Mouse (Mus musculus) MEL (cell line): ENCODE results near the gene Rgs6. TPM values are rescaled to one million over a fixed set of nuclear protein-coding genes. Genes with fewer than 3 reads are reported as not detected.

ENCODE experiments used
- DNase-seq: peaks from one replicate; pipeline ENCODE4 v3.0.0; 2011; ENCODE audit warnings: low read depth, low spot score
- H3K27ac ChIP-seq: 2 replicates; pipeline ENCODE4 v1.5.1; 2012; ENCODE audit warnings: low read depth, mild to moderate bottlenecking, control low read depth, low read length, moderate library complexity; ENCODE audit not compliant: control insufficient read depth
- H3K27me3 ChIP-seq, 2 experiments: fragments of 150-350 bp in 1 of 2; sonication (generic) in 1 of 2; 2 replicates each; pipeline ENCODE4 v1.6.1; 2012; ENCODE audit warnings: low read length in 2 of 2, mild to moderate bottlenecking in 2 of 2, improper control_type of control experiment in 1 of 2, moderate library complexity in 1 of 2; ENCODE audit not compliant: insufficient read depth in 2 of 2, control insufficient read depth in 1 of 2
- H3K36me3 ChIP-seq, 2 experiments: 2 replicates each; pipeline ENCODE4 v1.6.1; 2012 to 2014; ENCODE audit warnings: low read length in 2 of 2, improper control_type of control experiment in 1 of 2, inconsistent platforms in 1 of 2, mild to moderate bottlenecking in 1 of 2; ENCODE audit not compliant: insufficient read depth in 2 of 2, control insufficient read depth in 1 of 2
- H3K4me1 ChIP-seq, 2 experiments: fragments of 150-350 bp in 1 of 2; sonication (generic) in 1 of 2; 2 replicates each; pipeline ENCODE4 v1.6.1; 2012; ENCODE audit warnings: low read length in 2 of 2, improper control_type of control experiment in 1 of 2, mild to moderate bottlenecking in 1 of 2; ENCODE audit not compliant: insufficient read depth in 2 of 2, control insufficient read depth in 1 of 2
- H3K4me3 ChIP-seq, 2 experiments: fragments of 150-350 bp in 1 of 2; sonication (generic) in 1 of 2; 2 replicates each; pipeline ENCODE4 v1.5.1; 2012; ENCODE audit warnings: low read depth in 2 of 2, low read length in 2 of 2, mild to moderate bottlenecking in 2 of 2, moderate library complexity in 2 of 2, control low read depth in 1 of 2, improper control_type of control experiment in 1 of 2; ENCODE audit not compliant: control insufficient read depth in 1 of 2, insufficient read depth in 1 of 2
- H3K79me2 ChIP-seq: 2 replicates; pipeline ENCODE4 v1.6.1; 2012; ENCODE audit warnings: mild to moderate bottlenecking, low read length, moderate library complexity; ENCODE audit not compliant: control insufficient read depth, poor library complexity, insufficient read depth
- H3K9ac ChIP-seq: 2 replicates; pipeline ENCODE4 v1.6.1; 2012; ENCODE audit warnings: low read depth, mild to moderate bottlenecking, control low read depth, low read length, moderate library complexity; ENCODE audit not compliant: control insufficient read depth, poor library complexity, severe bottlenecking
- H3K9me3 ChIP-seq: fragments of 150-350 bp; sonication (generic); replicated peaks from 2 replicates; pipeline ENCODE4 v1.6.1; 2012; ENCODE audit warnings: mild to moderate bottlenecking, low read length, improper control_type of control experiment, moderate library complexity; ENCODE audit not compliant: insufficient read depth
- CTCF ChIP-seq, 3 experiments: IDR thresholded peaks in 2 of 3; conservative IDR thresholded peaks in 1 of 3; 2 replicates each; pipeline ENCODE4 v1.5.1; 2011 to 2012; ENCODE audit warnings: low read length in 3 of 3, low read depth in 2 of 3, mild to moderate bottlenecking in 2 of 3, improper control_type of control experiment in 1 of 3, inconsistent platforms in 1 of 3, mixed read lengths in 1 of 3, moderate library complexity in 1 of 3; ENCODE audit not compliant: control insufficient read depth in 1 of 3, insufficient read depth in 1 of 3, poor library complexity in 1 of 3, severe bottlenecking in 1 of 3
- E2F4 ChIP-seq: IDR thresholded peaks from 2 replicates; pipeline ENCODE4 v1.6.1; 2011; ENCODE audit warnings: low read depth, low read length, improper control_type of control experiment, borderline replicate concordance
- ELF1 ChIP-seq: IDR thresholded peaks from 2 replicates; pipeline ENCODE4 v1.6.1; 2014; ENCODE audit warnings: low read depth, mild to moderate bottlenecking, inconsistent platforms, low read length, improper control_type of control experiment, moderate library complexity
- EP300 ChIP-seq, 2 experiments: IDR thresholded peaks; 2 replicates each; pipeline ENCODE4 v1.6.1; 2011; ENCODE audit warnings: improper control_type of control experiment in 2 of 2, low read length in 2 of 2, low read depth in 1 of 2, mild to moderate bottlenecking in 1 of 2
- ETS1 ChIP-seq: IDR thresholded peaks from 2 replicates; pipeline ENCODE4 v1.6.1; 2012; ENCODE audit warnings: low read depth, mild to moderate bottlenecking, inconsistent platforms, low read length, improper control_type of control experiment, moderate library complexity
- GABPA ChIP-seq: IDR thresholded peaks from 2 replicates; pipeline ENCODE4 v1.6.1; 2012; ENCODE audit warnings: low read depth, mild to moderate bottlenecking, inconsistent platforms, low read length, improper control_type of control experiment, moderate library complexity
- HCFC1 ChIP-seq: IDR thresholded peaks from 2 replicates; pipeline ENCODE4 v1.6.1; 2012; ENCODE audit warnings: low read depth, mild to moderate bottlenecking, inconsistent platforms, low read length, improper control_type of control experiment, moderate library complexity
- JUND ChIP-seq: IDR thresholded peaks from 2 replicates; pipeline ENCODE4 v1.6.1; 2011; ENCODE audit warnings: low read depth, mild to moderate bottlenecking, improper control_type of control experiment, low read length
- KAT2A ChIP-seq: conservative IDR thresholded peaks from 2 replicates; pipeline ENCODE4 v1.6.1; 2012; ENCODE audit warnings: low read depth, low read length, improper control_type of control experiment, inconsistent platforms
- MAFK ChIP-seq: IDR thresholded peaks from 2 replicates; pipeline ENCODE4 v1.6.1; 2011; ENCODE audit warnings: low read depth, mild to moderate bottlenecking, low read length, improper control_type of control experiment, borderline replicate concordance
- MAX ChIP-seq: IDR thresholded peaks from 2 replicates; pipeline ENCODE4 v1.6.1; 2011; ENCODE audit warnings: low read length, improper control_type of control experiment
- MAZ ChIP-seq: IDR thresholded peaks from 2 replicates; pipeline ENCODE4 v1.6.1; 2012; ENCODE audit warnings: low read depth, mild to moderate bottlenecking, inconsistent platforms, low read length, improper control_type of control experiment
- MEF2A ChIP-seq: IDR thresholded peaks from 2 replicates; pipeline ENCODE4 v1.6.1; 2014; ENCODE audit warnings: low read depth, mild to moderate bottlenecking, inconsistent platforms, low read length, improper control_type of control experiment; ENCODE audit not compliant: poor library complexity, insufficient replicate concordance, severe bottlenecking; ENCODE audit errors: extremely low read depth
- MXI1 ChIP-seq: IDR thresholded peaks from 2 replicates; pipeline ENCODE4 v1.6.1; 2011; ENCODE audit warnings: mild to moderate bottlenecking, low read depth, low read length, improper control_type of control experiment
- NELFE ChIP-seq: IDR thresholded peaks from 2 replicates; pipeline ENCODE4 v1.6.1; 2011; ENCODE audit warnings: low read depth, low read length, improper control_type of control experiment
- NRF1 ChIP-seq: IDR thresholded peaks from 2 replicates; pipeline ENCODE4 v1.6.1; 2014; ENCODE audit warnings: low read depth, mild to moderate bottlenecking, inconsistent platforms, low read length, improper control_type of control experiment, moderate library complexity; ENCODE audit not compliant: poor library complexity, insufficient read depth, severe bottlenecking
- POLR2AphosphoS5 ChIP-seq: IDR thresholded peaks from 2 replicates; pipeline ENCODE4 v1.6.1; 2012; ENCODE audit warnings: low read depth, borderline replicate concordance, mild to moderate bottlenecking, inconsistent platforms, low read length, moderate library complexity, mixed read lengths
- RCOR1 ChIP-seq: IDR thresholded peaks from 2 replicates; pipeline ENCODE4 v1.6.1; 2012; ENCODE audit warnings: low read depth, mild to moderate bottlenecking, inconsistent platforms, low read length, improper control_type of control experiment
- TAL1 ChIP-seq: IDR thresholded peaks from 2 replicates; pipeline ENCODE4 v1.6.1; 2012; ENCODE audit warnings: mild to moderate bottlenecking, inconsistent platforms, low read length, moderate library complexity, mixed read lengths
- USF2 ChIP-seq, 2 experiments: IDR thresholded peaks; 2 replicates each; pipeline ENCODE4 v1.6.1; 2011 to 2012; ENCODE audit warnings: improper control_type of control experiment in 2 of 2, low read length in 2 of 2, borderline replicate concordance in 1 of 2, inconsistent platforms in 1 of 2, low read depth in 1 of 2, mild to moderate bottlenecking in 1 of 2; ENCODE audit not compliant: insufficient read depth in 1 of 2
- ZC3H11A ChIP-seq: IDR thresholded peaks from 2 replicates; pipeline ENCODE4 v1.6.1; 2012; ENCODE audit warnings: low read depth, mild to moderate bottlenecking, inconsistent platforms, low read length, improper control_type of control experiment
- ZMIZ1 ChIP-seq: IDR thresholded peaks from 2 replicates; pipeline ENCODE4 v1.6.1; 2012; ENCODE audit warnings: low read depth, mild to moderate bottlenecking, inconsistent platforms, low read length, improper control_type of control experiment, moderate library complexity
- polyA plus RNA-seq, 2 experiments: library from polyadenylated mRNA; stranded (reverse) in 1 of 2; unstranded in 1 of 2; fragments of >175 nt in 1 of 2; fragments of >200 nt in 1 of 2; gene quantifications; 2 replicates each; pipeline versions ENCODE4 v1.2.1 to v1.2.4; 2012; ENCODE audit warnings: low replicate concordance in 2 of 2, low read depth in 1 of 2; ENCODE audit not compliant: insufficient read length in 2 of 2, insufficient read depth in 1 of 2, missing spikeins in 1 of 2
- total RNA-seq: library from RNA; depleted of rRNA; stranded (reverse); fragments of 300-350 nt; gene quantifications from 2 replicates; pipeline ENCODE4 v1.2.3, GENCODE M21; 2012

Rgs6 gene
- total and polyA plus RNA-seq, 3 experiments = not detected

- no peak for TF ChIP-seq E2F4
- no peak for TF ChIP-seq USF2 (IDR thresholded peaks at IDR 0.05; ENCODE audit: borderline replicate concordance in 1 of 2, insufficient read depth in 1 of 2, low read depth in 1 of 2, low read length in 2 of 2)
- TF ChIP-seq KAT2A = no peak
- TF ChIP-seq NELFE = no peak
- TF ChIP-seq ELF1 = no peak
- peak; percentile 62 for TF ChIP-seq RCOR1
- TF ChIP-seq MAZ = no peak
Observed at GRCm38 (mm10) chr12:83143071-83143470, 555.0 kb downstream of the Rgs6 start (continued).

- Histone ChIP-seq H3K9me3 (no peaks in the 10 kb centered on the region), H3K27ac (no peak overlapping the region), H3K9ac (no peak overlapping the region), H3K27me3 (peaks cover 0 to 1% of the 10 kb centered on the region in 2 experiments; a peak in 1 of 4 replicates), H3K79me2 (no peaks in the 10 kb centered on the region), H3K4me1 (peaks cover 4 to 30% of the 10 kb centered on the region in 2 experiments; a peak in 3 of 4 replicates), H3K4me3 (no peak overlapping the region), H3K36me3 (peaks cover 0 to 21% of the 10 kb centered on the region in 2 experiments; a peak in 2 of 4 replicates)
- no peak for DNase-seq
- no peak for TF ChIP-seq NRF1
- no peak for TF ChIP-seq EP300 (IDR thresholded peaks at IDR 0.05; ENCODE audit: low read depth in 1 of 2, low read length in 2 of 2)
- no peak for TF ChIP-seq CTCF (IDR thresholded peaks at IDR 0.05 in 2 of 3, conservative IDR thresholded peaks at IDR 0.05 in 1 of 3; ENCODE audit: control insufficient read depth in 1 of 3, insufficient read depth in 1 of 3, low read depth in 2 of 3, low read length in 3 of 3, poor library complexity in 1 of 3, severe bottlenecking in 1 of 3)
- TF ChIP-seq HCFC1 = no peak
- TF ChIP-seq GABPA = no peak
- TF ChIP-seq MAX = no peak
- TF ChIP-seq MEF2A = no peak
- TF ChIP-seq ZC3H11A = no peak
- no peak for TF ChIP-seq ELF1
- TF ChIP-seq TAL1 = no peak
- TF ChIP-seq NELFE = no peak
- no peak for TF ChIP-seq JUND
- TF ChIP-seq ETS1 = no peak
- no peak for TF ChIP-seq ZMIZ1
- TF ChIP-seq MXI1 = no peak
- TF ChIP-seq MAFK = no peak
- no peak for TF ChIP-seq POLR2AphosphoS5
Observed at GRCm38 (mm10) chr12:83143574-83143973, 555.5 kb downstream of the Rgs6 start.
